Mouse (Mus musculus): ENCODE measurements around the gene Vps37c.

Gene Vps37c

DNA sequence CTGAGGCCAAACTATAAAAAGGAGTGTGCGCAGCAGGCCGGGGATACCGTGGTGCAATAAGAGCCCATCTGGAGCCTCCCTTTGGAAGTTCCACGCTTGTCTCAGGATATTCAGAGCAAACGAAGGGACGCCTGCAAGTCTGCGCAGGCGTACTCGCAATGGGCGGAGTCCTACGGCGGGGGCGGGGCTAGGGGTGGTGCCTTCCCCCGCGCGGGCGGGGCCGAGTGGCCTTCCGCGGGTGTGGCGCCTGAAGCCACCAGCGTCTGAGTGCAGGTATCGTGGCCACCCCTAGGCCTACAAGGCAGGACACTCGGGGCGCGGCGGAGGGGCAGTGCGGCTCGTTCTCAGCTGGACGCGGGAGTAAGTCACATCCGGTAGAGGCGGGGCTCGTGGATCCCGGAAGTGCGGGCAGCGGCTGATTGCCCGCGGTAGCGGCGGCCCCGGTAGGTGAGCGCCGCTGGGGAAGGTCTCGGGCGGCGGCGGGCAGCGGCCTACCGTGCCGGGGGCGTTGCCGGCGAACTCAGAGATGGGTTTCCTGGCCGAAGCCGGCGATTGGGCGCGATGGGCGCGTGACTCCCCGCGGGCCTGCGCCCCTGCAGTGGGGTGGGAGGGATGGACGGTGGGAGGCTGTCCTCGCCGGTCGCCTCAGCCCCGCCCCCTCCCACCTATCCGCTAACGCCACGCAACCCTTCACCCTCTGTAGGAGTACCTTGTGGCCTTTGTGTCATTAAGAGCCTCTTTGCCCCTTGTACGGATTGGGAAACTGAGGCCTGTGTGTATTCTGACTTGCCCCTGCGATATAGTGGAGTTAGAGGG is at the start of gene Vps37c:
Vps37c (plus strand) TSS at position 199 of the 816 bp plus-strand sequence.
- DNase-seq (ENCODE audit: low spot score): peak; percentile 91

DNA sequence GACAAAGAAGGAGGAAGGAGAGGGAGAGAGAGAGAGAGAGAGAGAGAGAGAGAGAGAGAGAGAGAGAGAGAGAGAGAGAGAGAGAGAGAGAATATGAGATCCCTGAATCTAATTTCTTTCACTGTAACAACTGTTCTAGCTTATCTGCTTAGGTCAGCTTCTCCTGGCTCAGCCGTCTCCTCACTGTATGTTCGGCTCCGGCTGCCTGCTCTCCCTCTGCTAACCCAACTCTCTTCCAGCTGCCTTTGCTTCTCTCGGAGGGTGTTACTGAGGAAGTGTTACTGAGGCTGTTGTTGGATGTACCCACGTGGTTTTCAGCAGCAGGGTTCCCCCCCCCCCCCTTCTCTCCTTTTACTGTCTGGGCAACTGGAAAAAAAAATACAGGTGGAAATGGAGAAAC is 48.5 kb upstream of the Vps37c start:
- no peak for DNase-seq (ENCODE audit: low spot score)

DNA sequence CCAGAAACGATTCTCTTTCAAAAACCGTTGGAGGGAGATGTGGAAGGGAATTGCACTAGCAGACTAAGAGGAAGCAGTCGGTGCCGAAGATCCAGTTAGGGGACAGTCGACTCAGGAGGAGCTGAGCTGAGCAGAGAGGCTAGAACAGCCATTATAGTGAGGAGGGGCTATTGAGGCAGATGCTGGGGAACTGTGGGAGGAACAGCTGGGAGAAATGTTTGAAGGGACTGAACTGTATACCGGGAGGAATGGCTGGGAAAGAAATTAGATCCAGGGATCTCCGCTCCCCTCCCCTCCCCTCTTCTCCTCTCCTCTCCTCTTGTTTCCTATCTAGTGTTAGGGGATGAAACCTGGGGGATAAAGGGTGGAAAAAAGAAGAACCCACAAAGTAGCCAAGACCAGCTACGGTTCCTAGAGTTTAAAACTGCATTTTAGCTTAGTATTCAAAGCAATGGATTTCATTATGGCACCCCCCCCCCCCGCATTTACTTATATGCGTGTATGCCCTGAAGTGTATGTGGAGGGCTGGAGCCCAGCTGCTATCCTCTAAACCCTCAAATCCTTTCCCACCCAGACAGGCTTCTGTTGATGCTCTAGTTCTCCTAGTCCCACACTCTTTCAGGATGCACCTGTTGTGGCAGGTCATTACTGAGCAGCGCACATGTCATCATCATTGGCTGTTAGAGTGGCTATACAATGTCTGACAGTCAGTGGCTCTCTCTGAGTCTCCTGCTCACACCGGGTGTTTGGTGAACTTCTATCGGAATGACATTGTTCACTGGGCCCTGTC is 47.8 kb upstream of the Vps37c start:
- no peak for DNase-seq (ENCODE audit: low spot score)

DNA sequence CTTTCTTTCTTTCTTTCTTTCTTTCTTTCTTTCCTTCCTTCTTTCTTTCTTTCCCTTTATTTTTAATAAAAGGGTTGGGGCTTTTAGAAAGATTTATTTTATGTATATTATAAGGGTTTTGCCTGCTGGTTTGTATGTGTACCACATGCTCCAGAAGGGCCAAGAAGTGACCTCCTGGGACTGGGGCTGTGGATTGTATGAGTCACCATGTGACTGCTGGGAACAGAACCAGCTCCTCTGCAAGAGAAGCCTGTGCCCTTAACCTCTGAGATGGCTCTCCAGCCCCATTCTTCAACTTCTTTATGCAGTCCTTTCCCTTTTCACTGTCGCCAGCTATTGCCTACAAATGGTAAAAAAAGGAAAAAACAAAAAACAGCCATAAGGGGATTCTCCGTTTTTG is 42.9 kb upstream of the Vps37c start:
- DNase-seq (ENCODE audit: low spot score): peak; percentile 6

DNA sequence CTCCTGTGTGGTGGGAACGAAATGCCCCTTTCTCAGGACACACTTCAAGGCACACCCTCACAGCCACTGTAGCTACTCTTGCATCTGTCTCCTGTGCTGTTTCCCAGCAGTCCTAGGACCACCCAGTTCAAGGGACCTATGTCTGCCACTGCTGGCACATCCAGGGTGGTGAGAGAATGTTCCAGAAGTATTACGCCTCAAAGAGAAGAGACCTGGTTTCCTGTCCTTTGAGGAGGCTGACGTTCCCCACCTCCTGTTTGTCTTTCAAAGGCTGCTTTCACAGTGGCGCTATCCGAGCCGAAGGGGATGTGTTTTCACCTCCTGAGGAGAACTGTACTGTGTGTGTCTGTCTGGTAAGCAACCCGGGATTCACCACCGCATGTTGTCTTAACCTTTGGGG is 40.4 kb upstream of the Vps37c start:
- DNase-seq (ENCODE audit: low spot score): no peak

DNA sequence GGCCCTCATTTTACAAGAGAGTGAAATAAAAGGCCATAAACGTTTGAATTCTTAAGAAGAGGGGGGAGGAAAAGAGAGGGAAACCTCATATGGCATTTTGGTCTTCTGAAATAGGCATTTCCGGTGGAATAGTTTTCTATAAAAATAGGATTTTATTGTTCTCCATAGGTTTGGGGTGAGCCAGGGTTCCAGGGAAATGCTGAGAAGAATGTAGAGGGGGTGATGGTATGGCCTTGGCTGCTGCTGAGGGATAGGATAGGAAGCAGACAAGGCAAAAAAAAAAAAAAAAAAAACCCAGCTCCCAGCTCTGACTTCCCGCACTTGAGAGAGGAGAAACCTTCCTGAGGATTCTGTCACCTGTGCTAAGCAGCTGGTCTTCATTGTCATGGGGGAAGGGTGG is 32.5 kb upstream of the Vps37c start:
- DNase-seq (ENCODE audit: low spot score): no peak

DNA sequence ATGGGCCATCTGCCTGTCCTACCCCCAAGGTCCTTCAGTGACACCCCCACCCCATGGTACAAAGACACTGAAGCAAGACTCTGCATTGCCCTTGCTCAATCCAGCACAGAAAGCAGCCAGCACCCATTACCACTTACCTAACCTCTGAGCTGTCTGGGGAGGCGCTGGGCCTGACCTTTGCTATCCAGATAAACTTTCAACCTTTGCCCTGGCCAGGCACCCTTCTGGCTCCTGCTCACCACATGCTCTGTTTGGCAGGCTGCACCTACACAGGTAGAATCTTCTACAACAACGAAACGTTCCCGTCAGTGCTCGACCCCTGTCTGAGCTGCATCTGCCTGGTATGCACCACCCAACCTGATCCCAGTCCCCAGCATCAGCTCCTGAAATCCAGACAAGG is 30.8 kb upstream of the Vps37c start:
- no peak for DNase-seq (ENCODE audit: low spot score)

DNA sequence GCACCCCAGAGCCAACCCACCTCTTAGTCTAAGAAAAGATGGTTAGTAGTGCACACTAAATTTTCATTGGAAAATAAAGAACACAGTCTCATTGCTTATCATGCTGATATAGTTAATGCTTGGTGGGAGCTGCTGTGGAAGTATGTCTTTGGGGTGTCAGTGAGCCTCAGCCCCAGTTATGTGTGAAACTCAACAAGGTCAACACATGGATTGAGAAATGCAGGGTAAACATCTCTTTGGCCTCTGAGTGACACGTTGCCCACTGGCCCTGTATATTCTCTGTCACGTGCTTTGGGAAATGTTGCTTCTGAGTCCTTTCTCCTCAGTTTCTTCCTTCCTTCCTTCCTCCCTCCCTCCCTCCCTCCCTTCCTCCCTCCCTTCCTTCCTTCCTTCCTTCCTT is 30.1 kb upstream of the Vps37c start:
- DNase-seq (ENCODE audit: low spot score): no peak

DNA sequence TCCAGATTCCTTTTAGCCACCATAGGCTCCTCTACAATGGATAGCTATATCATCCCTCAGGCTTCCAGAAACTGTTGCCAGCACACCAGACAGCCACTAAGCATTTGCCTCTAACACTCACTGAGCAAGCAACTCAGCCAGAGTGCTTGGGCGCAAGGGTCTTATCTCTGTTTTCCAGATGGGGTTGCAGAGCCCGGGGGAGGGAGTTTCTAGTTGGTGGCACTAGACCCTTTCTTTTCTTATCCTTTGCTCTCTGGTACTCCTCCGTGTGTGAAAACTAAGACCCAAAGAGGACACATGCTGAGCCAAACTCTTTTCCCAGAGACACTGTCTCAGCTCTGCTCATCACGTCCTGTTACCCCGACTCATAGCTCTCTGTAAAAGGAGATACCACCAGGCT is 27.2 kb upstream of the Vps37c start:
- DNase-seq (ENCODE audit: low spot score): no peak

DNA sequence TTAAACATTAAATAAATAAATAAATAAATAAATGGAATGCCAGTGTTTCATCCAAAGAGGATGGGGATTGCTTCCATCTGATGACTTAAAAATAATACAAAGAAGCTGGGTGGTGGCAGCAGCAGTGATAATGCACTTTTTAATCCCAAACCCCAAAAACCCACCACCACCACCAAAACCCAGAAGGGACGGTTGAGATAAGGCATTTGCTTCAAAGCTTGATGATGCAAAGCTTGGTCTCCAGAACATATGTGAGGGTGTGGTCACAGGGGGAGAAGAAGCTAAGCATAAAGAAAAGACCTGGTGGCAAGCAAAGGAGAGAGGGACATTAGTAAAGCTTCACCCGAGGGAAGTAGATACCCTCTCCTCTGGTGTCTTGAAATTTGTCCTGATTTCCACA is 26.6 kb upstream of the Vps37c start:
- no peak for DNase-seq (ENCODE audit: low spot score)

DNA sequence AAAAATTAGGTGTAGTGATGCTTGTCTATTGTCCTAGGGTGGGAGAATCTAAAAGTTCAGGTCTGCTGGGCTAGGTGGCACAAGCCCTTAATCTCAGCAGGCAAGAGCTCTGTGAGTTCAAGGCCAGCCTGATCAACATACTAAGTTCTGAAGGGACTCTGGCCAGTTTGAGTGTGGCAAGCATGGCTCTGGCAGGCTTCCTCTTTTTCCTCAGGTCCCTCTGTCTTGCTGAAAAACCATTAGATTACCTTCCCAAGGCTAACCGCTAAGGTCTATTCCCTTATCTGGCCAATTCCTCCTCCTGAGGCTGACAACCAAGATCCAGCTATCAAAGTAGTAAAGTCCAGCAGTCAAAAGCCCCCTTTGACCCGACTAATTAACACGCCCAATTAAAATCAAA is 25.9 kb upstream of the Vps37c start:
- DNase-seq (ENCODE audit: low spot score): no peak

DNA sequence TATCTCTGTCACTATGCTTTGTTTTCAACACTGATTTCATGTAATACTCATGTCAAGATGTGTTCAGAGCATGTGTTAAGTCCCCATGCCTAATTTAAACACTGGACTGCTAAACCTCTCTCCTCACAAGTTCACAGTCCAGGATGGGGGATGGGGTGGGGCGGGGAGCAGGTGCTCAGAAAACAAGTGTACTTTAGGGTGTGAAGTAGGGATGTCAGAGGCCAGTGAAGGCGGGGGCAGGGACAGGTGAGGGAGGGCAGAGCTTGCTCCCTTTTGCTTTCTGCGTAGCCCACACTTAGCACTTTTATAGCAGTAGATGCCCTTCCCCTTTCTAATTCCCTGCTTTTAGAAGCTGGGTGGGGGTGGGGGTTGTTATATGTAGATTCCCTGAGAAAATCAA is 23.4 kb upstream of the Vps37c start:
- no peak for DNase-seq (ENCODE audit: low spot score)

DNA sequence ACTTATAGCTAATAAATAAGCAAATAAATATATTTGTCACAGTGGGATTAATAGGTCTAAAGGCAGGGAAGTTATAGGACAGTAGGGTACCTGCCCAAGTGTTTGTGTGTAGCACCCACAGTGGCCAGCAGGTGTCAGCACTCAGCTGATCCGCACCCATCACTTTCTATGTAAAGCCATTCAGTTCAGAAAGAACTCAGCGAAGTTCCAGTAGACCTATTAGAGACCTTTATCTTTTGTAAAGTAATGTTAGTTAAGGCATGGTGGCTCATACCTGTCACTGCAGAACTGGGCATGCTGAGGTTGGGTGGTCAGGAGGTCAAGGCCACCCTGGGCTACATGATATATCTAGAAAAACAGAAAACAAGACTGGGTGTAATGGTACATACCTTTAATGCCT is 23.0 kb upstream of the Vps37c start:
- peak; percentile 50 for DNase-seq (ENCODE audit: low spot score)

DNA sequence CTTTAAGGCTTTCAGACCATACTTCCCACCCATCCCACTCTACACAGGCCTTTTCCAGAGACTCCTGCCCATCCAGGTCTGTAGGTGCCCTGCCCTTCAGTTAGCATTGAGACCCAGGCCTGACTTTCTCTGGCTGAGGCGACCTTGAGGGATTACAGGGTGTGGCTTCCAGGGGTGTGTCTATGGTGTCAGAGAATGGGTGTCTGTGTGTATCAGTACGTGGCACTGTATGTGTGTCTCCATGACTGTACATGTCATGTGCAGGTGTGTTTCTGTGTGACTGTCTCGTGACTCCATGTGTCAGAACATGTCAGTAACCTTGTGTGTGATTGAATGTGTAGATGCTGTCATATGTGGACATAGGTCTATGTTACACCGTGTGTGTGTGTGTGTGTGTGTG is 17.2 kb upstream of the Vps37c start:
- DNase-seq (ENCODE audit: low spot score): no peak

DNA sequence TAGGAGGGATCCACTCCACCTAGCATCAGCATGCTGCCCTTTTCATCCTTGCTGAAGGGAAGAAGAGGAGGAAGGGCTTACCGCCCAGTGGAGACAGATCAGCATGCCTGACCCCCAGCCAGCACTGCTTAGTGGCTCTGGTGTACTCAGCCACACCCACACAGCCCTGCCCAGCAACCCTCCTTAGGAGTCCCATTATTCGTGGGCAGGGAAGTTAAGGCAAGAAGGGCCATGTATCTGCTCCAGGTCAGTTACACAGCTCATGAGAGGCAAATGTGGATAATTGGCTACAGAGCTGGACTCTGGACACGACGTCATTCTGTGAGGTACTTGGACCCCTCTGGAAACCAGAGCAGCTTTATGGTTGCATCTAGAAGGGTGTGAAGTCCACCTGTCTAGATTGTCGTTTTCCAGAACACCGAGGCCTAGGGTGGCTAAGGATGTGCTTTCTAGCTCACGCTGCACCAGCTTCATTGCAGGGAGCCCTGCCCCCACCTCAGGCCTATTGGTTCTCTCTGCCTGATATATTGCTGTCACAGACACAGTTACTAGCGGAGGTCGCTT is 16.6 kb upstream of the Vps37c start:
- DNase-seq (ENCODE audit: low spot score): no peak

DNA sequence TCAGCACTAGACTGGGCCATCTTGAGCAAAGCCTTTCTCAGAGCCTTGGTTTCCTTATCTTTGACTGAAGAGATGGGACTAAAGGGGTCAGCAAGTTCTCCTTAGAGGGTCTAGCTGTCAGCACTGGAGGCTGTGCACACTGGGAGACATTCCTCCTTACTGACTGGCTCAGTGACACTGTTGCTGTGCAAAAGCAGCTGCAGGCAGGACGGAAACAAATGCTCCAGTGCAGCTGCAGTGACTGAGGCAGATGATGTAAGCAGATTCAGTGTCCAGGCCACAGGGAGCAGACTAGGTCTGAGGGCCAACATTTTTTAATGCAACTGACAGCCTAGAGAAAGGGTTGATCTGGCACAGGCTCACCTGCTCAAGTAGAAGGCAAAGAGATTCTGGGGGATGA is 15.3 kb upstream of the Vps37c start:
- no peak for DNase-seq (ENCODE audit: low spot score)

DNA sequence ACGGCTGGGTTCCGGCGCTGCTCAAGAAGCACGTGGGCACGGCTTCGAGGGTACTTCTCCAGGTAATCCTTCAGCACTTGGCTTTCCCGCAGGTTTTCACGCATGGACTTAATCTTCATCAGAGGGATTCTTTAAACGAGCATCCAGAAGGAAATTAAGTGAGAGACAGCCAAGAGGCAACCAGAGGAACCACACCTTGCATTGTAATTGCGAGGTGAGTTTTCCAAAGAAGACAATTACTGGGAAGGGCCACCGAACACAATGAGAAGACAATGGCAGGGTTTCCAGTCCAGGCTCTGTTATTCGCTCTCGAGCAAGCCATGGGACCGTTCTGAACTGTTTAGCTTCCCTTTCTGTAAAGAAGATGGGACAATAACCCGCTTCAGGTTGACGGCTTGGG is 11.9 kb upstream of the Vps37c start:
- DNase-seq (ENCODE audit: low spot score): no peak

DNA sequence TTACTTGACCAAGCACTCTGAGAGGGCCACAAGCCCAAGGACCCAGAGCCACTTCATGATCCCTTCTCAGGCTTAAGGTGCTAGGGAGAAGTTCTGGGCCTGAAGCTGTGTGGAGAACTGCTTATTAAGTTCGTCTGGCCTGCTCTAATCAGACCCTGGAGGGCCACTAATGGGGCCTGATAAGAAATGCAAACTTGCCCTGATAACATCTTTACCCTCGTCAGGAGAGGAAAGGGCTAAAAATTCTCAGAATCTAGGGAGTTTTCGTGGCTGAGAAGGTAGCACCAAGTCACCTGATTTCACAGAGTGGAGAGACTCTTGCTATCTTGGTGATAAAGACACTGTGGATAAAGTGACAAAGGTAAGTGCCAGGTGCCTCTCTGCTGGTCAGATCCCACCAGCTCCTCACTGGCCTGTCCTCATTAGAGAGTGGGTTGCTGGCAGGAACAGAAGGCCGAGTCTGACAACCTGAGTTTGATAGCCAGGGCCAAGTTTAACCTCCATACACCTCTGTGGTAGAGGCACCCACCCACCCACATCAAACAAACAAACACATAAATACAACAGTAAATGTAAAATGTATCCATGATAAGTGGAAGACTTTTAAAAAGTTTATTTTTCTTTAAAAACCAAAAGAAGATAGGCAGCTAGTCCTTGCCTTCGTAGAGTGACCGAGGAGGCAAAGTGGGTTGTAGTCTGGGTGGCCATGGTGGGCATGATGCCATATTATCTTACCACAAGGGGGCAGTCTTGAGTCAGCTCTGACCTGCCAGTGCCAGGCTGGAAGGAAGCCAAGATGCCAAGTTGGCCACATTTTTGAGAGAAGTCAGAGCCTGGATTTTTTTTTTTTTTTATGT is 10.4 kb upstream of the Vps37c start, which contains the start of gene Pga5:
Pga5 (minus strand) TSS at position 157 of the 857 bp plus-strand sequence.
- peak; percentile 83 for DNase-seq (ENCODE audit: low spot score)

DNA sequence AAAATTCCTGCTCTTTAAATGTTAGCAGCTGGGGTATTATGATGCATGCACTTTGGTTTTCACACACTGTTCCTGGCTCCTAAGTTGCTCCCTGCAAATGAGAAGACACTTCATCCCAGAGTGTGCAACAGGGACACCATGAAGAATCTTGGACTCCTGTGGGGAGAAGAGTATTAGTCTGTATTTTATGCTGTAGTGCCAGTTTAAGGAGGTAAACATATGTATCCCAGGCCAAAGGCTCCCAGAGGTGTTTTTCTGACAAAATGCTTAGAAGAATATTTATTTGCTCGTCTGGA is 9.8 kb upstream of the Vps37c start:
- no peak for DNase-seq (ENCODE audit: low spot score)

DNA sequence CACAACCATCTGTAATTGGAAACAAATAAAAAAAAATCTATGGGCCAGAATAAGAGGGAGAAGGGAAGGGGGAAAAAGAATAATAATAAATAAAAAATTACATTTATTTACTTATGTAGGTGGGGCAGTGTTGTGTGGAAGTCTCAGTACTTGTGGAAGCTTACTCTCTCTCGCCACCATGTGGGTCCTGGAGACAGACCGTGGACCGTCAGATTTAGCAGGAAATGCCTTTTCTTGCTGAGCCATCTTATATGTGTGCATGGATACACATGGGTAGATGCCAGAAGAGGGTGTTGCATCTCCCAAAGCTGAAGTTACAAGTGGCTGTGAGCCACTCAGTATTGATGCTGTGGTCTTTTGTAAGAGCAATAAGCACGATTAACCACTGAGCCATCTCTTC is 7.0 kb upstream of the Vps37c start:
- DNase-seq (ENCODE audit: low spot score): no peak

DNA sequence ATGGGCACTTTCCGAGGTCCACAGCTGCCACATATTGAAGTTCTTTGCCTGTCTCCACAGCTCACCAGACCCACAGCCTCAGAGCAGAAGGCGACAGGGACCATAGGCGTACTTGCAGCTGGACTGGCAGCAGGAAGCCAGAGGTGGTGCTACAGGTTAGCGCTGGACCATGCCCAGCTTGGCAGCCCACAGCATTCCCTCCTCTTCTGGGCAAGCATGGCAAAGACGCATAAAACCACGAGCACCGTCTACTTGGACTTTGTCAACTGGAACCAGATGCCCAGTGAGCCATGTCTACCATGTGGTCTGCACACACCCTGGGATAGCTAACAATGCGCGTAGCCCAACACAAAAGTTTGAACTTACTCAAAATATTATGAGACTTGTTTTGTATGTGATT is 3.5 kb upstream of the Vps37c start:
- DNase-seq (ENCODE audit: low spot score): no peak

DNA sequence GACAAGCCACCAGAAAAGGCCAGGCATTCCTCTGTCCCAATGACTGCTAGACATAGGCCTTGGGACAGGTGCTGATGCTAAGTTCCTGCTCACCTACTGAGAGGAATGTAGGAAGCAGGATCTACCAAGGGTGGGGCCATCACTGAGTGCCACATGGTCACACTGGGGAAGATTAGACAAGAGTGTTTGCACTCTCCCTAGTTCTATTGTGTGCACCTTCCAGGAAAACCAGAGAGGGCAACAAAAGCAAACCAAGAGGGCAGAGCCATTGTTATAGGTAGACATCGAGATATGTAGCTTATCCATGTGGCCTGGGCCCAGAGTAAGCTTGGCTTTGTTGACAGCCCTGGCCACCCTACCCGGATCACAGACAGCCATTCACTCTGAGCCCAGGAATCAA is 2.8 kb upstream of the Vps37c start:
- DNase-seq (ENCODE audit: low spot score): no peak
